Mouse (Mus musculus) layer of hippocampus, adult 6 months (tissue): ENCODE measurements around the gene Upf2. TPM values are rescaled to one million over a fixed set of nuclear protein-coding genes. Genes with fewer than 3 reads are reported as not detected.

Source experiments
- long read RNA-seq, 2 experiments: library from polyadenylated mRNA; unstranded; transcript quantifications; one replicate each; pipeline ENCODE4 v2.0.0; 2019 to 2020
- polyA plus RNA-seq: library from polyadenylated mRNA; unstranded; fragments of <200 nt; fragmentation: Nextera tagmentation; gene quantifications from 2 replicates; pipeline ENCODE4 v1.2.3, GENCODE M21; 2021

Upf2 gene
- 4.7 and 4.8 TPM in 2 replicates for polyA plus RNA-seq
- long read RNA-seq, experiment 1, partial matches to known transcripts: 16 of 22 reads
- long read RNA-seq, experiment 1, other reads (novel, unspliced or antisense): 6 of 22 reads
- long read RNA-seq, experiment 2, full-length matches to known transcripts: 20 of 47 reads
- long read RNA-seq, experiment 2, partial matches to known transcripts: 14 of 47 reads
- long read RNA-seq, experiment 2, other reads (novel, unspliced or antisense): 13 of 47 reads

DNA sequence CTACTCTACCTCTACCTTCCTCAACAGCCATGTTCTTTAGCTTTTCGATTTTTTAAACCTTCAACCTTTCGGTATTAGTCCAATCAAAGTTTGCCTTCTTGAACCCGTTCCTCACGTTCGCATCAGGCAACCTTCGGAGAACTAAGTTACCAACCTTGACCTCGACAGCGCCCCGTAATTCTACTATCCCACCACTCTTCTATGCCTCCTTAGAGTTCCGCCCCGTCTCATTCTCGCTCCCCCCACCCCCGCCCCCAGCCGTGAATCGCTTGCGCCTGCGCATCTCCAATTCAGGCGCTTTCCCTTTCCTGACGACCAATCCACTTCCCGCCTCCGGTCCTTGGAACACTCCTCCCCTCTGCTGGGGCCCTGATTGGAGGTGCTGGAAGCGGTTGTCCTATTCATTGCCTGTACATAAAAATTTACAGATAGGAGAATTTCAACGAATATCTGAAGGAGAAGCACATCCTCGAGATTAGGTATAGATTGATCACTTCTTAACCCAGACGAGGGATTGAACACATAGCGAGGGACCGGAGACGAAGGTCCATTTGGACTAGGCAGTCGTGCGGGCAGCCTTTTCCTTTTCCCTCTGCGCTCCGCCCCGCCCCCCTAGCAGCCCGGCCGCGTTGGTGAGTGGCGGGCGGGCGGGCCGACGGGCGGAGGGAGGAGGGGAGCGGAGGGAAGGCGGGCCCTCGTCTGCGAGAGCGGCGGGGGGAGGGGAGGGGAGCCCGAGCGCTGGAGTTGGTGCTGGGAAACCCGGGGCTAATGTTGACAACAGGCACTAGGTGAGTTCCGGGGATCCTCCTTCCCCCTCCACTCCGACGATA, at the start of gene Upf2:
Upf2 (plus strand) TSS at position 704 of the 830 bp plus-strand sequence.

DNA sequence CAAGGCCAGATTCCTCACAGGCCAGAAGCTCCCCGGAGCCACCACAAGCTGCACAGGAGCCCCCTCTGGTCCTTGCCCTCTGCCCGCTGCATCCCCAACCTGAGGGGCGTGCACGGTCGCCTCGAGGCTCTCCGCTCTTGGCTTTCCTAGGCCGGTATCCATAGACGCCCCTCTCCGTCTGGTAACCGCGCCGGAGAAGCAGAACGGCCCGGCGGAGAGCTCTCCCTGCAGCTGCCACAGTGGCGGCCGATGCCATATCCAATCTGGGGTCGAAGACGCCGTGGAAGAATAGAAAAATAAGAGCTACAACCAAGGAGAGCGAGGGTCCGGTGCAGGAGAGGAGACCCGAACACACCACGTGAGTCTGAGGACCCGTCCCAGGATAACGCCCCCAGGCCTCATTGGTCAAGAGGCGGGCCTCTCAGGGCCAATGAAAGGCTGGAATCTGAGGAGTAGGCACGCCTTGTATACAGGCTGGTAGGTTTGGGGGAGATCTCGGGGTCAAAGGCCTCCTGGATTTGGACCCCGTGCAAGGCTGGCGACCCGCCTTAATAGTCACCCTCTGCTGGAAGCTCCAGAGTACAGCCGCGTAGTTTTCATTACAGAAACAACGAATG, 8.7 kb upstream of the Upf2 start, which contains the start of gene Dhtkd1:
Dhtkd1 (minus strand) TSS at position 377 of the 617 bp plus-strand sequence.

Other genes with a start within 250 kb of the Upf2 start
- gene Camk1d, start 237.0 kb upstream of the Upf2 start, polyA plus RNA-seq: 37.9 and 52.7 TPM in 2 replicates
- gene Nudt5, start 106.5 kb upstream of the Upf2 start, polyA plus RNA-seq: 14.9 and 17.4 TPM in 2 replicates
- 190 and 201 TPM in 2 replicates for gene Cdc123, start 106.3 kb upstream of the Upf2 start, polyA plus RNA-seq
- gene Gm13199, start 88.5 kb upstream of the Upf2 start, polyA plus RNA-seq: not detected in 2 replicates
- 29.7 and 31.8 TPM in 2 replicates for gene Sec61a2, start 56.0 kb upstream of the Upf2 start, polyA plus RNA-seq
- 0.84 and 1.2 TPM in 2 replicates for gene Dhtkd1, start 8.7 kb upstream of the Upf2 start, polyA plus RNA-seq
- gene Proser2, start 178.7 kb downstream of the Upf2 start, polyA plus RNA-seq: 2.6 and 2.8 TPM in 2 replicates